Mouse (Mus musculus): ENCODE data around the gene Arhgap45.

Gene Arhgap45

GRCm38 (mm10) chr10:79987771-79988505 is 28.5 kb upstream of the Arhgap45 start:
- no peak for DNase-seq

DNA sequence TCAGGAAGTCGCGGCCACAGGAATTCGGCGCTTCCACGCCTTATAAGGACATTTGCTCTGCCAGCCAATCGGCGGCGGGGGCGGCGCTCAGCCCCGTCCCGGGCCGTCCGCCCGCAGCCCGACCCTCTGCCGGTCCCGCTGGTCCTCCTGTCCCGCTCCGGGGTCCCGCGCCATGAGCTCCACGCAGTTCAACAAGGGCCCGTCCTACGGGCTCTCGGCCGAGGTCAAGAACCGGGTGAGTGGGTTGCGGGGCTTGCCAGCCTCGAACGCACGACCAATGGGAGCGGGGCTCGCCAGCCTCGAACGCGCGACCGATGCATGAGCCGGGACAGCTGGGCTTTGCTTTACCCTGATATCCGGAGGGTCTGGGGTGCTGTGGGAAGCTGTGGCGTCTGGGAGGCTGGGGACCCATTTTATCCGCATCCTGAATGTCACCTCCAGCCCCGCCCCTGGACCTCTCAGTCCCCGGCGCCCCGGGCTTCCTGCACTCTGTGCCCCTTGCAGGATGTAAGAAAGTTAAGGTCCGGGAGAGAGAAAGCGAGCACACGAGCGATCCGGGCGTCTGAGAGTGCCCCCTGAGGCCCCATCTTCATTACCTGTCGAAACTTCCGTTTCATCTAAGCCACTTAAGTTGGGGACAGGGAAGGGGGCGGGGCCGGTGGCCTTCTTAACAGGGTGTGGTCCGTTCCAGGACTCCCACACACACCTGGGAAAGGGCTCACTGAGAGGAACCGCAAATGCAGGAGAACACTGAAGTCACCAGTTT is 27.8 kb upstream of the Arhgap45 start, which contains the start of gene Cnn2:
Gene Cnn2, plus strand, starts transcription at position 79 of the 766 bp plus-strand sequence.
- peak; percentile 74 for DNase-seq

DNA sequence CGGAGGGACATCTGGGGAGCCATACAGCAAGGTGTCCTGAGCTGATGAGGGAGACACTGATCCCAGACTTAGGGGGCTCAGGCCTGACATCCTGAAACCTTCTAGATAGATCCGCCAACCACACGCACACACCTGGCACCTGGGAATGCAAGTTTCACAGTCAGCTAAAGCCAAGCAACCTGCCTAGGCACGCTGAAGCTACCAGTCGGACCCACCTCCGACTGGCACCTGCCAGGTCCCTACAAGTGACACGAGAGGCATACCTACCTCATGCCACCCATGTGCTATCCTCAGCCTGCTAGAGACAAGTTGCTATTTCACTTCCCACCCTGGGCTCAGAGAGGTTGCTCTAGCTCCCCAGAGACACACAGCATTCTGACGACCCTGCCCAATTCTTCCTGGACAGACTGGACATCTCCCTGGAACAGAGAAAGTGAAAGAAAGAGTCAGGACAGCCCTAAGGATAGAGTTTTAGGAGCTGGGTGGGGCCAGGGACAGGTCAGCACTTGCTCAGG is 27.1 kb upstream of the Arhgap45 start:
- no peak for DNase-seq

DNA sequence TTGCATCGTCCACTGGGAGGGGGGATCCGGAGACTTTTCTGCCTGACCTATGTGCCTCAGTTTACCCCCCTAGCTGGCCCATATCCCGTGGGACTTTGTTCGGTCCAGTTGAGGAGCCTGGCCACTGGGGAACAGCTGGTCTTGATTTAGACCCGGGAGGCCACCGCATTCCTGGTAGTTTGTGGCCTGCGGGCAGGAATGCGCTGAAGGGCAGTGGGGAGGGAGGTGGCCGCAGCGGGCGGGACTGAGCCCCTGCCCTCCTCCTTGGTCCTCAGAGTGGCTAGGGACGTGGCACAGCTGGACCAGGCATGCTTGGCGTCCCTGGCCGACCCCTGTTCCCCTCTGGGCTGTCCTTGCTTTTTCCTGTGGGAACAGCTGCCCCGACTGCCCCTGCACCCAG is 26.6 kb upstream of the Arhgap45 start:
- DNase-seq = no peak

GRCm38 (mm10) chr10:79991099-79991498 is 25.4 kb upstream of the Arhgap45 start:
- no peak for DNase-seq

GRCm38 (mm10) chr10:79991548-79991947 is 24.9 kb upstream of the Arhgap45 start:
- DNase-seq = no peak

- DNase-seq = peak; percentile 47
Observed at GRCm38 (mm10) chr10:79994397-79995115, 21.9 kb upstream of the Arhgap45 start.

GRCm38 (mm10) chr10:79995636-79996035 is 20.8 kb upstream of the Arhgap45 start:
- no peak for DNase-seq

GRCm38 (mm10) chr10:79996272-79997033 is 20.0 kb upstream of the Arhgap45 start, which contains the start of gene Abca7:
Gene Abca7, plus strand, starts transcription at chr10:79996494.
- DNase-seq = peak; percentile 99

DNA sequence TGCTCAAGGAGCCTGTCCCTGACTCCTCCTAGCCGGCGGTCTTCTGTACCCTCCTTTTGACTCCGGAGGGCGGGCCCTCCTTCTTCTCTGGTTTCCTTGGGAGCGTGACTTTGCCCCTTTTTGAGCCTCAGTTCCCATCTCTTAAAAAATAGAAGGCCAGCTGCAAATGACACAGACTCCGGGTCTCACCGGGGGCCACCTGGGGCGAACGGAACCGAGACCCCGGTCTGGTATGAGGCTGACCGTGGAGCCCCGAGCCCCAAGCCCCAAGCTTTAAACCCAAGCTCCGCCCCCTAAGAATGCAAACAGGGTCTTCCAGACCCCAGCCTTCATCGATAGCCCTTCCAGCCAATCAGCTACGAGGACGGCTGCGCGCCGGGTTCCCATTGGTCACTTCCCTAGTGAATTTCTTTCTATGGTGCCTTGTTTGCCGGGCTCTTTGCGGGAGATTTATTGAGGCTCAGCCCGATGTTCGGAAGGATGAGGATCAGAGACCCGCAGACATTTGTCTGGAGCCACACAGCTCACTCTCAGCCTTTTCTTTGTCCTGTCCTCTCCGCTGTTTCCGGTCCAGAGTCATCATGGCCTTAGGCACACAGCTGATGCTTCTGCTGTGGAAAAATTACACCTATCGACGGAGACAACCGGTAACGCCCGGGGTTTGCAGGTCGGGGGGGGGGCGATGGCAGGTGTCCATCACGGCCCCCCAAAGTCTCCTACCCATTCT is 19.3 kb upstream of the Arhgap45 start:
- DNase-seq = peak; percentile 84

- no peak for DNase-seq
Observed at GRCm38 (mm10) chr10:79997819-79998218, 18.6 kb upstream of the Arhgap45 start.

GRCm38 (mm10) chr10:80001945-80002344 is 14.5 kb upstream of the Arhgap45 start:
- no peak for DNase-seq

DNA sequence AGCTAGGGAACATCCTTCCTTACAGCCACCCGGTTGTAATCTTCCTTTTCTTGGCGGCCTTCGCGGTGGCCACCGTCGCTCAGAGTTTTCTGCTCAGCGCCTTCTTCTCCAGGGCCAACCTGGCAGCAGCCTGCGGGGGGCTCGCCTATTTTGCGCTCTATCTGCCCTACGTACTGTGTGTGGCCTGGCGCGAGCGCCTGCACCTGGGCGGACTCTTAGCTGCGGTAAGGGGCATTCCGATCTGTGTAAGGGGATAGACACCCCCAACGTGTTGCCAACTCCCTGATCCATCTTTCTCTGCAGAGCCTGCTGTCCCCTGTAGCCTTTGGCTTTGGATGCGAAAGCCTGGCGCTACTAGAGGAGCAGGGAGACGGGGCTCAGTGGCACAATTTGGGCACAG is 13.6 kb upstream of the Arhgap45 start:
- DNase-seq = no peak

DNA sequence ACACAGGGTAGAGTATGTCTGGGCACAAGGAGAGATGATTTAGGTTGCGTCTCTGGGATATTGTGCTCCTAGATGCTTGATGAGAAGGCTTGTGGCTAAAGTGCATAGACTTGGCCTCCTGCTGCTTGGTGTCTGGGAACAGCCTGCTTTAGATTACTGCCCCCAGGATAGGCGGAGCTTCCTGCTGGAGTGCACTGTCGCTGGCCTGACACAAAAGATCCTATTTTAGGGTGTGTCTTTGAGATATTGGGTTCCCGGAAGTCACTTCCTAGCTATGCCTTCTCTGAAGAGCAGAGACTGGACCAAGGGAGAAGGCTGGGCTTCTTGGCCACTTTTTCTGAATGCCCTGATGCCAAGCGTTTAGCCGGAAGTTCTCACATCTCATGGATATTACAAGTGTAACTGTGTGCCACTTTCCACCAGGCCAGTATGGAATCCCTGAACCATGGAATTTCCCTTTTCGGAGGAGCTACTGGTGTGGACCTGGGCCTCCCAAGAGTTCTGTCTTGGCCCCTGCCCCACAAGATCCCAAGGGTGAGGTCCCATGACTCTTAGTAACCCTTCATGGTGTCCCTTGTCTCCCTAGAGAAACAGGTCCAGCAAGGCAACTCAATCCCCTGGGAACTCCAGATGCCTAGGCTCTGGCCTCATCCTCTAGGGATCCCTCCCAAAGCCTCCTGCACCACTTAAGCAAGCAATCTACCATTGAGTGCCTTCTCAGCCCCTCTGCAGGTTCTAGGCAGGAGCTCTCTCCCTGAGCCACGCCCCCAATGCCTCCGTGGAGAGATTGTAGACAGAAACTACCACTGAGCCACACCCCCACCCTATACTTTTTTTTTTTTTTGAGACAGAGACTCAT is 12.8 kb upstream of the Arhgap45 start:
- DNase-seq = no peak

GRCm38 (mm10) chr10:80004233-80004705 is 12.2 kb upstream of the Arhgap45 start:
- DNase-seq = no peak

DNA sequence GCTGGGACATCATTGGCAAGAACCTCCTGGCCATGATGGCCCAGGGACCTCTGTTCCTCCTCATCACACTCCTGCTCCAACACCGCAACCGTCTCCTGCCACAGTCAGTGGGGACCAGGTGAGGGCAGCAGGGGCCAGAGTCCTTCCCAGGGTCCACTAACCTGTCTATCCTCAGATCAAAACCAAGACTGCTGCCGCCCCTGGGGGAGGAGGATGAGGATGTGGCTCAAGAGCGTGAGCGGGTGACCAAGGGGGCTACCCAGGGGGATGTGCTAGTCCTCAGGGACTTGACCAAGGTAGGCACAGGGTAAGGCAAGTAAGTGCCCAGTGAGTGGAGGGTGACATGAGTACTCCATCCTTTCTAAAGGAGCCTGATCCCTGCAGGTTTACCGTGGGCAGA is 4.7 kb upstream of the Arhgap45 start:
- DNase-seq = no peak

- DNase-seq = no peak
Observed at GRCm38 (mm10) chr10:80013609-80014008, 2.8 kb upstream of the Arhgap45 start.

DNA sequence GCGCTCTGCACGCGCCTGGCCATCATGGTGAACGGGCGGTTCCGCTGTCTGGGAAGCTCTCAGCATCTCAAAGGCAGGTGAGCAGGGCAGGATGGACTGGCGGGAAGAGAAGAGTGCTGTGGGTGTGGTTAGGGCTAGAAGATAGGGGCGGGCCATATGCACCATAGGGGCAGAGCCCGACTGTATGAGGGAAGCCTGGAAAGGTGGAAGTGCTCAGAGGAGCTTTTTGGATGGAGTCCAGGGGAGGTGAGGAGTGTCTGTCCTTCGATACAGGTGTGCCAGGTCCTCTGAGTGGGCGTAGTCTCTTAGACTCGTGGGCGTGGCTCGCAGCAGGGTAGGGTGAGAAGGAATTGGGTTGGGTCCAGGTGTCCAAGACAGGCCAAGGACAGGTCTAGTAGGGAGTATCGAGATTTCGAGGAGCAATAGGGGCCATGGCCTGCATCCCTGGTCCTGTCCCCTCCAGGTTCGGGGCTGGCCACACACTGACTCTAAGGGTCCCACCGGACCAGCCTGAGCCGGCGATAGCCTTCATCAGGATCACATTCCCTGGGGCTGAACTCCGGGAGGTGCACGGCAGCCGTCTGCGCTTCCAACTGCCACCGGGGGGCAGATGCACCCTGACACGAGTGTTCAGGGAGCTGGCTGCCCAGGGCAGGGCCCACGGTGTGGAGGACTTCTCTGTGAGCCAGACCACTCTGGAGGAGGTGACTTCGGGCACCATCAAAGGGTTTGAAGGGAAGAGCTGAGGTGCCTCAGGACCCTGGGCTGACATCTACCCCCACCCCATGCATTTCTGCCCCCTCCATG is 1.8 kb upstream of the Arhgap45 start:
- peak; percentile 66 for DNase-seq

- no peak for DNase-seq
Observed at GRCm38 (mm10) chr10:80015583-80015982, 870 bp upstream of the Arhgap45 start.

- DNase-seq = no peak
Observed at GRCm38 (mm10) chr10:80016931-80017330, 478 bp downstream of the Arhgap45 start.
